Mouse (Mus musculus) midbrain, embryonic 16.5 days (tissue): ENCODE results near the gene Tmem170b. TPM values are rescaled to one million over a fixed set of nuclear protein-coding genes. Genes with fewer than 3 reads are reported as not detected.

ENCODE experiments used
- ATAC-seq: fragments of 200-750 bp; cut with Nextera tagmentation; 2 replicates; pipeline ENCODE4 v1.8.0; 2017; ENCODE audit warnings: moderate TSS enrichment
- H3K27ac ChIP-seq: fragments of 300-500 bp; sonication (generic); 2 replicates; pipeline ENCODE4 v1.5.1; 2014; ENCODE audit warnings: mild to moderate bottlenecking, low read length, mixed read lengths
- H3K27me3 ChIP-seq: fragments of 300-500 bp; sonication (generic); 2 replicates; pipeline ENCODE4 v1.6.1; 2014; ENCODE audit warnings: low read depth, low read length, mixed read lengths; ENCODE audit not compliant: control insufficient read depth, insufficient read depth
- H3K36me3 ChIP-seq: fragments of 300-500 bp; sonication (generic); 2 replicates; pipeline ENCODE4 v1.6.1; 2014; ENCODE audit warnings: mild to moderate bottlenecking, low read length, moderate library complexity, mixed read lengths; ENCODE audit not compliant: control insufficient read depth, insufficient read depth
- H3K4me1 ChIP-seq: fragments of 300-500 bp; sonication (generic); 2 replicates; pipeline ENCODE4 v1.6.1; 2014; ENCODE audit warnings: mild to moderate bottlenecking, low read length, mixed read lengths; ENCODE audit not compliant: control insufficient read depth, insufficient read depth
- H3K4me2 ChIP-seq: fragments of 300-500 bp; sonication (generic); 2 replicates; pipeline ENCODE4 v1.6.1; 2014; ENCODE audit warnings: mild to moderate bottlenecking, low read length, mixed read lengths
- H3K4me3 ChIP-seq: fragments of 300-500 bp; sonication (generic); 2 replicates; pipeline ENCODE4 v1.5.1; 2014; ENCODE audit warnings: low read depth, mild to moderate bottlenecking, low read length, moderate library complexity, mixed read lengths
- H3K9ac ChIP-seq: fragments of 300-500 bp; sonication (generic); 2 replicates; pipeline ENCODE4 v1.6.1; 2014; ENCODE audit warnings: low read depth, low read length, mixed read lengths
- H3K9me3 ChIP-seq: fragments of 300-500 bp; sonication (generic); replicated peaks from 2 replicates; pipeline ENCODE4 v1.6.1; 2014; ENCODE audit warnings: mild to moderate bottlenecking, low read length, mixed read lengths; ENCODE audit not compliant: control insufficient read depth, poor library complexity, severe bottlenecking
- WGBS: fragments of 180-500 bp; shearing (Covaris S2); extraction: QIAGEN DNeasy Blood & Tissue Kit; methylation state at CpG from one replicate; pipeline ENCODE4 v1.1.7; 2014; 5-methylcytosine and 5-hydroxymethylcytosine counted together
- polyA plus RNA-seq: library from polyadenylated mRNA; unstranded; fragments of >200 nt; fragmentation: Nextera tagmentation; extraction: Ambion mirVana; gene quantifications from 2 replicates; pipeline ENCODE4 v1.2.1, GENCODE M21; 2015

The Tmem170b gene
- polyA plus RNA-seq, 1 experiment from 2014 or later: 56.4 TPM

DNA sequence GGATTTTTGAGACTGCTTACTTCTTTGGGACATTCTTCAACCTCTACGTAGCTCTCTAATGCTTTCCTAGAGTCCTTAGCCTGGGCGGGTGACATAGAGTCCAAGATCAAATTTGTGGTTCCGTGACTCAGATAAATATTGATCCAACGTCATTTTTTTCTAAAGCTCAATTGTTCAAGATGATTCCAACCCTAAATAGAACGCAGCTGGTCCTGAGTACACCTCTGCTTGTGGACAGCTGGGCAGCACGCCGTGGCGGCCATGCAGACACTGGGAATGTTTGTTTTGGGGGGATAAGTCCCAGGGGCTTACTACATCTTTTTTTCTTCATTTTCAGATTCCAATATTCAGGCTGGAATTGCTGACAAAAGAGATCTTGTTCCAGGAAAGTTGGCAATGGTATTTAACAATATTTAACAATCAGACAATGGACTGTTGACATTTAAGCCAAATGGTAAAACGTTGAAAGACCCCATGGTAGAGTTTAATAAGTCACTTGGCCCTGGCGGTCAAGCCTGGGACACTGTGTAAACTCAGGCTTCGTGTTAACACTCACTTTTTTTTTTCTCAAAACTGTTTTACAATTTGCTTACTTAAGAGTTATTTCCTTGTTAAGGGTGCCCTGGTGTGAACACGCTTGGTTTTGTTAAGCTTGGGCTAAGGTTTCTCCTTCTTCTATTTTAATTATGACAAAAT is 75.3 kb downstream of the Tmem170b start:
- 75% methylated on average over 12 of the region's 12 CpGs for WGBS
- no peak overlapping the region for H3K9ac ChIP-seq
- H3K9me3 ChIP-seq: no peaks in the 10 kb centered on the region
- no peak overlapping the region for H3K4me2 ChIP-seq
- H3K4me1 ChIP-seq: no peaks in the 10 kb centered on the region
- H3K27me3 ChIP-seq: no peaks in the 10 kb centered on the region
- ATAC-seq: no peak
- no peak overlapping the region for H3K27ac ChIP-seq
- no peak overlapping the region for H3K4me3 ChIP-seq
- no peaks in the 10 kb centered on the region for H3K36me3 ChIP-seq

DNA sequence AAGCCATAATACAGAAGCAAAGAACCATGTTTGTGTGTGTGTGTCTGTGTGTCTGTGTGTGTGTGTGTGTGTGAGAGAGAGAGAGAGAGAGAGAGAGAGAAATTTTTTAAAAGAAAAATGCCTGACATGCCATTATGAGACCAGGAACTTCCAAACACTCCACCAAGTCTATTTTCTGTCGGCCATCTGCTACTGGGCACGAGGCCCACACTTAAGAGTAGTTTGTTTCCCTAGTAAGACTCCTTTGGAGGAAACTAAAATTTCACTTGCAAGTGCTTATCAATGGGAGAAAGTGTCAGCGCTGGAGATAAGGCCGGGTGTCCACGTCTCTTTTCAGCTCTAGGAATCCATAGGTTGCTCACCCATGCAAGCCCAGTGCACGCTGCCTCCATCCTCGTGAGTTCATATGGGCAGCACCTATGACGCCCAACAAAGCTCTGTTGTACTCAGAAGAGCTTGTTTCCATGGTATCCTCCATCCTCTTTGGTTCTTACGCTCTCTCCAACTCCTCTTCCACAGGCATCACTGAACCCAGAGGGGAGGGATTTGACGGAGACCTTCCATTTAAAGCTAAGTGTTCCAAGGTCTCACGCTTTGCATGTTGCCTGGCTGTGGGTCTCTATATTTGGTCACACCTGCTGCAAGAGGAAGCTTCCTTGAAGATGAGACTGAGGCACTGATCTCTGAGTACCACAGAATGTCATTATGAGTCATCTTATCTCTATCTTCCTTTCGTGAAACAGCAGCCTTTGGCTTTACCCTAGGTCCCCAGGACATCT is 76.8 kb downstream of the Tmem170b start:
- Histone ChIP-seq H3K4me2 (no peak overlapping the region), H3K9ac (no peak overlapping the region), H3K27ac (no peak overlapping the region), H3K36me3 (no peaks in the 10 kb centered on the region), H3K9me3 (no peaks in the 10 kb centered on the region), H3K27me3 (no peaks in the 10 kb centered on the region), H3K4me3 (no peak overlapping the region), H3K4me1 (no peaks in the 10 kb centered on the region)
- WGBS: 94% methylated on average over 12 of the region's 12 CpGs
- no peak for ATAC-seq

DNA sequence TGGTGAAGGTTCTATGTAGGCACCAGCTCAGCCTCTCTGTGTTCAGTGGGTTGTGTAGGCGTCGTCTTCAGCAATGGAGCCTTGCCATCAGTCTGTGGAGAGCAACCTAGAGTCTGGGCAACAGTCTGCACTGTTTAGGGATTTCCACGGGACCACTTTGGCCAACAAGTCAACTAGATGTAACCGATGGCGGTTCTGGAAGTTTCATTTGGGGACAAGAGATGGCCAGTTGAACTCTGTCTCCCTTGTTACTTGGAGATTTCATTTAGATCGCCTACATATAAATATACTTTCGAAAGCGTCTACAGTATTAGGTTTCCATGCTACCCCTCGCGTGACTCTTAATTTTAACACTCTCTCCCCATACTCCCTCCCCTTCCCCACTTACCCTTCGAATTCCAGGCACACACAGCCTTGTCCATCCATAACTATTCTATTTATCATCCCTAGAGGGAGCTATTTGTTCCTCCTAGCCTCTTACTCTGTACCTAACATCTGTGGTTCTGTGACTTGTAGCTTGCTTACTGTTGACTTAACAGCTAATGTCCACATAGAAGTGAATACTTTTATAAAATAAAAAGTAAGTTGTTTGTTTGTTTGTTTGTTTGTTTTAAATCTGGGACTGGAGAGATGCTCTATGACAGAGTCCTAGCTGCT is 77.8 kb downstream of the Tmem170b start:
- Histone ChIP-seq H3K27me3 (no peaks in the 10 kb centered on the region), H3K9me3 (no peaks in the 10 kb centered on the region), H3K4me2 (no peak overlapping the region), H3K36me3 (no peaks in the 10 kb centered on the region), H3K4me1 (no peaks in the 10 kb centered on the region), H3K4me3 (no peak overlapping the region), H3K9ac (no peak overlapping the region), H3K27ac (no peak overlapping the region)
- 86% methylated on average over 11 of the region's 11 CpGs for WGBS
- ATAC-seq: no peak

DNA sequence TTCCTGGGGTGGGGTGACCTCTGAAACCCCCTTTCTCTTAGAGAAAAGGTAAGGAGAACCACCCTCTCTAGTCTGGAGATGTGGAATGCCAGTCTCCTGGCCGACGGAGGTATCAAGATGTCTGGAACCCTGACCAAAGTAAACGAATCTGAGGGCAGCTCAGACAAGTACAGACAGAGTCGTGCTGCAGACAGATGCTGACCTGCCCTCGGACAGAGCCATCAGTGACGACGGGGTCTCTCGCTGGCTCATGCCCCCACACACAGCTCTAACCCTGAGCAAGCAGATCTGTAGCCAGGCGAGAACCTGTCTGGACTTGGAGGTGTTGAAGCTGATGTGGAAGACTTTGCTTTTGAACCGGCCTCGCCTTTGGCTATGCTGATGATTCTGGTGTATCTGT is 79.8 kb downstream of the Tmem170b start:
- H3K36me3 ChIP-seq: no peaks in the 10 kb centered on the region
- H3K9ac ChIP-seq: no peak overlapping the region
- WGBS: 89% methylated on average over 11 of the region's 11 CpGs
- H3K4me1 ChIP-seq: no peaks in the 10 kb centered on the region
- no peak overlapping the region for H3K4me2 ChIP-seq
- ATAC-seq: no peak
- H3K9me3 ChIP-seq: no peaks in the 10 kb centered on the region
- no peaks in the 10 kb centered on the region for H3K27me3 ChIP-seq
- H3K4me3 ChIP-seq: no peak overlapping the region
- no peak overlapping the region for H3K27ac ChIP-seq

DNA sequence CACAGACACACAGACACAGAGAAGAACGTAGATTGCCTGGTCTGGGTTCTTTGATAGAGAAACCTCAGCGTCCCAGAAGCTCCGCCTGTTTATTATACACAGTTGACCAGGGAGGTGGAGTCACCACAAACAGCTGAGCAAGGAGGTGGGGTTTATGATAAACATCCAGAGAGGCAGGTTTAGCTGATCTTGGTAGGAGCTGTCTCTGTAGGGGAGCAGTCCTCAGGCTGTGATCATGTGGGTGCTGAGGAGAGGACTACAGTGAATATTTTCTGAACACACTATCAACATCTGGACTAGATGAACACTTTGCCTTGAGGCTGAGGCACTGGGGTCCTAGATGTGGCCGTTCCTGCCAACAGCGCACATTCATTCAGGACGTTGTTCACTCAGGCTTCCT is 83.3 kb downstream of the Tmem170b start:
- no peak overlapping the region for H3K4me2 ChIP-seq
- no peaks in the 10 kb centered on the region for H3K4me1 ChIP-seq
- no peak for ATAC-seq
- H3K4me3 ChIP-seq: no peak overlapping the region
- H3K36me3 ChIP-seq: no peaks in the 10 kb centered on the region
- H3K27ac ChIP-seq: no peak overlapping the region
- no peak overlapping the region for H3K9ac ChIP-seq
- H3K9me3 ChIP-seq: no peaks in the 10 kb centered on the region
- WGBS: 81% methylated on average over 6 of the region's 6 CpGs
- no peaks in the 10 kb centered on the region for H3K27me3 ChIP-seq

- H3K4me3 ChIP-seq: no peak overlapping the region
- no peak overlapping the region for H3K27ac ChIP-seq
- no peak for ATAC-seq
- 80% methylated on average over 5 of the region's 5 CpGs for WGBS
- no peaks in the 10 kb centered on the region for H3K36me3 ChIP-seq
- no peaks in the 10 kb centered on the region for H3K27me3 ChIP-seq
- H3K9ac ChIP-seq: no peak overlapping the region
- H3K4me2 ChIP-seq: no peak overlapping the region
- no peaks in the 10 kb centered on the region for H3K9me3 ChIP-seq
- H3K4me1 ChIP-seq: no peaks in the 10 kb centered on the region
These were observed 83.9 kb downstream of the Tmem170b start for GRCm38 (mm10) chr13:41689598-41690045.

Other genes starting within 250 kb of the Tmem170b start
- 10.9 and 12.8 TPM in 2 replicates for gene Nedd9, start 118.5 kb upstream of the Tmem170b start, polyA plus RNA-seq
- not detected in 2 replicates for gene Adtrp, start 241.8 kb downstream of the Tmem170b start, polyA plus RNA-seq